Mouse (Mus musculus): ENCODE measurements around the gene Themis.

GRCm38 (mm10) chr10:28636096-28636495, 32.1 kb upstream of the Themis start:
- no peak for TF ChIP-seq CHD2 (IDR thresholded peaks at IDR 0.05; ENCODE audit: low read depth, low read length)
- no peak for TF ChIP-seq ZC3H11A (IDR thresholded peaks at IDR 0.05; ENCODE audit: borderline replicate concordance, low read depth, low read length)
- no peak for TF ChIP-seq ZNF384 (IDR thresholded peaks at IDR 0.05; ENCODE audit: low read depth, low read length)
- no peak for TF ChIP-seq HCFC1 (IDR thresholded peaks at IDR 0.05; ENCODE audit: borderline replicate concordance, insufficient read depth, low read length)
- no peak for TF ChIP-seq MAFK (IDR thresholded peaks at IDR 0.05; ENCODE audit: insufficient read depth, low read depth, low read length)

Measured in ES-E14 (cell line).